Mouse (Mus musculus) limb, embryonic 10.5 days (tissue): ENCODE results near the gene Adam12. TPM values are rescaled to one million over a fixed set of nuclear protein-coding genes. Genes with fewer than 3 reads are reported as not detected.

ENCODE experiments used
- microRNA-seq: library from miRNA; unstranded; fragments of <30 nt; microRNA quantifications from one replicate; pipeline ENCODE4, GENCODE M21; 2017
- polyA plus RNA-seq: library from polyadenylated mRNA; unstranded; fragments of >200 nt; fragmentation: Nextera tagmentation; extraction: Ambion mirVana; gene quantifications from 2 replicates; pipeline ENCODE4 v1.2.1, GENCODE M21; 2016

The Adam12 gene
- polyA plus RNA-seq, 1 experiment from 2014 or later: 3.4 TPM

Small RNA genes within 50 kb of the gene (microRNA-seq; reads per million reads assigned to microRNA genes)
- not detected for gene Gm23631

Other genes starting within 250 kb of the Adam12 start
- not detected in 2 replicates for gene D7Ertd443e, start 153.5 kb upstream of the Adam12 start, polyA plus RNA-seq